In the genomic region with DNA sequence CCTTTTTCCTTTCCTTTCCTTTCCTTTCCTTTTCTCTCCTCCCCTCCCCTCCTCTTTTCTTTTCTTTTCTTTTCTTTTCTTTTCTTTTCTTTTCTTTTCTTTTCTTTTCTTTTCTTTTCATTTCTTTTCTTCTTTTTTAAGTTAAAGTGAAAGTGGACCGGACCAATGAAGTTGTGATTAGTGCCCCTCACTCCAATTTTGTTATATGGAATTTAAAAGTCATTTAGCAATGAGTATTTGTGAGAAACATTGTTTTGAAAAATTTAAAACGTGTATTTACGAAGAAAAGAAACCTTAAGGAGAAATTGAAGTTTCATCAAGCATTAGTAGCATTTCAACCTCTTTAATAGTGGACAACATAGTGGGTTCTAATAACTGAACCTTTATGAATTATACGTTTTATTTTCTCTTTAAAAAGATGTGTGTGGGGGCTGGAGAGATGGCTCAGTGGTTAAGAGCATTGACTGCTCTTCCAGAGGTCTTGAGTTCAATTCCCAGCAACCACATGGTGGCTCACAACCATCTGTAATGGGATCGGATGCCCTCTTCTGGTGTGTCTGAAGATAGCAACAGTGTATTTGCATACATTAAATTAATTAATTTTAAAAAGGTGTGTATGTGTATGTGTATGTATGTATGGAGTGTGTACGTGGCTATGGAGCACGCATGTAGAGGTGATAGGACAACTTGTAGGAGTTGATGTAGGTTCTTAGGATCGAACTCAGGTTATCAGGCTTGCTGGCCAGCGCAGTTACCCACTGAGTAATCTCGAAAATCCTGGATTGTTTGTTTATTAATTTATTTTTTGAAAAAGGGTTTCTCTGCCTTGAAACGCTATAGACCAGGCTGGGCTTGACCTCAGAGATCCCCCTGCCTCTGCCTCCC, we compare ENCODE assay signal across 8 mouse cellular contexts. TPM values are rescaled to one million over a fixed set of nuclear protein-coding genes. Genes with fewer than 3 reads are reported as not detected.
DNase-seq lines count a peak whose midpoint lies in the region; ATAC-seq and TF ChIP-seq lines count a peak whose summit lies in the region.

No protein-coding gene starts in this region.

- H3K4me3 ChIP-seq in kidney, embryonic 15.5 days (replicated peaks): peak overlapping the region; percentile 97
- H3K4me3 ChIP-seq in embryonic facial prominence, embryonic 10.5 days: peak overlapping the region; percentile 93
- peak overlapping the region; percentile 95 for H3K4me3 ChIP-seq in hindbrain, embryonic 16.5 days (ENCODE audit: low read length)
- peak overlapping the region; percentile 95 for H3K4me3 ChIP-seq in midbrain, postnatal 0 days (ENCODE audit: low read depth, low read length)

- peak; percentile 30; the same call in 1 of the 2 replicates for TF ChIP-seq CTCF in midbrain, postnatal 0 days (IDR thresholded peaks at IDR 0.05)

- no peak overlapping the region; the same call in 1 of the 2 replicates for H3K9ac ChIP-seq in kidney, embryonic 15.5 days
- no peak overlapping the region for H3K9ac ChIP-seq in hindbrain, embryonic 16.5 days (ENCODE audit: low read depth, low read length)
- H3K9ac ChIP-seq in midbrain, postnatal 0 days (replicated peaks; ENCODE audit: low read length, poor library complexity, severe bottlenecking): no peak overlapping the region

- H3K27ac ChIP-seq in kidney, embryonic 15.5 days: peak overlapping the region; percentile 99
- peak overlapping the region; percentile 97; the same call in 1 of the 2 replicates for H3K27ac ChIP-seq in embryonic facial prominence, embryonic 10.5 days (replicated peaks)
- H3K27ac ChIP-seq in hindbrain, embryonic 16.5 days (ENCODE audit: low read depth, low read length): no peak overlapping the region
- no peak overlapping the region for H3K27ac ChIP-seq in midbrain, postnatal 0 days (ENCODE audit: low read depth, low read length)

- ATAC-seq in kidney, embryonic 15.5 days (replicated peaks; ENCODE audit: low FRiP score): no peak
- ATAC-seq in hindbrain, embryonic 16.5 days: no peak
- no peak for ATAC-seq in midbrain, postnatal 0 days (ENCODE audit: low FRiP score)

- no peaks in the 10 kb centered on the region for H3K36me3 ChIP-seq in kidney, embryonic 15.5 days
- H3K36me3 ChIP-seq in embryonic facial prominence, embryonic 10.5 days (replicated peaks): peaks cover 16% of the 10 kb centered on the region
- no peaks in the 10 kb centered on the region for H3K36me3 ChIP-seq in hindbrain, embryonic 16.5 days (ENCODE audit: control insufficient read depth, insufficient read depth, low read length)
- no peaks in the 10 kb centered on the region for H3K36me3 ChIP-seq in midbrain, postnatal 0 days (ENCODE audit: insufficient read depth, low read length)

- peak overlapping the region; percentile 57 for H3K4me2 ChIP-seq in kidney, embryonic 15.5 days
- H3K4me2 ChIP-seq in hindbrain, embryonic 16.5 days (ENCODE audit: low read length): peak overlapping the region; percentile 54
- H3K4me2 ChIP-seq in midbrain, postnatal 0 days (ENCODE audit: low read depth, low read length, poor library complexity, severe bottlenecking): peak overlapping the region; percentile 51

- no peak for DNase-seq in kidney, adult 9 months
- DNase-seq in embryonic facial prominence, embryonic 10.5 days (ENCODE audit: low spot score): no peak
- no peak for DNase-seq in midbrain, postnatal 0 days (ENCODE audit: low spot score)
- no peak for DNase-seq in spleen, postnatal 4 days (ENCODE audit: low spot score in 2 of 2)
- no peak for DNase-seq in frontal cortex, postnatal 10 days (ENCODE audit: low spot score in 2 of 2)
- no peak for DNase-seq in natural killer cell, adult 2 months (ENCODE audit: low spot score in 2 of 2)

- peaks cover 18% of the 10 kb centered on the region for H3K4me1 ChIP-seq in kidney, embryonic 15.5 days
- peaks cover 22% of the 10 kb centered on the region for H3K4me1 ChIP-seq in embryonic facial prominence, embryonic 10.5 days
- peaks cover 14% of the 10 kb centered on the region for H3K4me1 ChIP-seq in hindbrain, embryonic 16.5 days (ENCODE audit: control insufficient read depth, insufficient read depth, low read depth, low read length)
- peaks cover 5% of the 10 kb centered on the region; the same call in 1 of the 2 replicates for H3K4me1 ChIP-seq in midbrain, postnatal 0 days (ENCODE audit: insufficient read depth, low read length)

- no peaks in the 10 kb centered on the region for H3K27me3 ChIP-seq in kidney, embryonic 15.5 days
- no peaks in the 10 kb centered on the region for H3K27me3 ChIP-seq in embryonic facial prominence, embryonic 10.5 days (replicated peaks; ENCODE audit: low read depth, poor library complexity, severe bottlenecking)
- no peaks in the 10 kb centered on the region for H3K27me3 ChIP-seq in hindbrain, embryonic 16.5 days (replicated peaks; ENCODE audit: control insufficient read depth, insufficient read depth, low read length)
- H3K27me3 ChIP-seq in midbrain, postnatal 0 days (ENCODE audit: insufficient read depth, low read length): no peaks in the 10 kb centered on the region

- H3K9me3 ChIP-seq in kidney, embryonic 15.5 days (replicated peaks): no peaks in the 10 kb centered on the region
- H3K9me3 ChIP-seq in embryonic facial prominence, embryonic 10.5 days: no peaks in the 10 kb centered on the region
- no peaks in the 10 kb centered on the region for H3K9me3 ChIP-seq in hindbrain, embryonic 16.5 days (ENCODE audit: control insufficient read depth, low read length)
- H3K9me3 ChIP-seq in midbrain, postnatal 0 days (ENCODE audit: low read length): no peaks in the 10 kb centered on the region

- 70% methylated on average over 11 of the region's 11 CpGs for WGBS in kidney, embryonic 15.5 days
- 66% methylated on average over 11 of the region's 11 CpGs for WGBS in embryonic facial prominence, embryonic 10.5 days
- 68% methylated on average over 11 of the region's 11 CpGs for WGBS in hindbrain, embryonic 16.5 days
- 70% methylated on average over 11 of the region's 11 CpGs for WGBS in midbrain, postnatal 0 days

RNA-seq across cellular contexts. Expression of gene Asxl2, which starts 1.5 kb away (rescaled TPM):
- 19.1 and 20.0 TPM in 2 replicates for polyA plus RNA-seq in kidney, embryonic 15.5 days (2015; fragmentation: Nextera tagmentation; extraction: Ambion mirVana)
- 17.3 and 17.9 TPM in 2 replicates for polyA plus RNA-seq in embryonic facial prominence, embryonic 10.5 days (2016; fragmentation: Nextera tagmentation; extraction: Ambion mirVana)
- 10.1 and 11.2 TPM in 2 replicates for polyA plus RNA-seq in hindbrain, embryonic 16.5 days (2015; fragmentation: Nextera tagmentation; extraction: Ambion mirVana)
- 16.0 and 16.7 TPM in 2 replicates for total RNA-seq in midbrain, postnatal 0 days (2014; rRNA removed)
- polyA plus RNA-seq in midbrain, postnatal 0 days (2015; fragmentation: Nextera tagmentation; extraction: Ambion mirVana): 6.7 and 9.5 TPM in 2 replicates

Comparison
In these comparisons a context has a peak if more than half of its experiments do, and no peak if none do; other contexts are left out.
1. H3K27ac ChIP-seq: peak in kidney, embryonic 15.5 days (single experiment) and embryonic facial prominence, embryonic 10.5 days (single experiment); none in hindbrain, embryonic 16.5 days (single experiment) and midbrain, postnatal 0 days (single experiment).
2. Peak in every context shown above with its lines, with median percentiles within 50 percentile points of each other: H3K4me2 ChIP-seq and H3K4me3 ChIP-seq.